Mouse (Mus musculus): Measurements from ENCODE around the gene Cdh20.
"Not testable (repeated sequence)": the region's sequence is repeated elsewhere in the genome, so short reads cannot be mapped to it uniquely, and the experiment has no call there.

Gene Cdh20

DNA sequence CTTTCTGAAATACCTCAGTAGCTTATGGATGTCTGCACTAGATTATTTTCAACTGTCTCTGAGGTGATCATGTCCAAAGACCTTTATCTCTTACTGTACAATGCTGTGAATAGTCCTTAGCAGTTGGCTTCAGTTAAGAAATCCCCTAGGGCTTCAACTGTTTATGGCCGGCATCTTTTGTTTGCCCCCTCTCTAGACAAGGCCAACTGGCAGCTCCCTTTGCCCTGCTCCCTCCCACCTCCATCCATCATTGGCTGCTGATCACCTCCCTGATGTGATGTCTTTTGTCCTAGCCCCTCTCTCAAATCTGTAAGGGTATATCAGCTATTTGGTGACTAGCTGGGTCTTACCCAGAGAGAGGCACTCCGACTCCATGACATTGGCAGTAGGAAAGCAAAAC, 148.2 kb downstream of the Cdh20 start:
- no peak for DNase-seq (ENCODE audit: low spot score in 2 of 2)

DNA sequence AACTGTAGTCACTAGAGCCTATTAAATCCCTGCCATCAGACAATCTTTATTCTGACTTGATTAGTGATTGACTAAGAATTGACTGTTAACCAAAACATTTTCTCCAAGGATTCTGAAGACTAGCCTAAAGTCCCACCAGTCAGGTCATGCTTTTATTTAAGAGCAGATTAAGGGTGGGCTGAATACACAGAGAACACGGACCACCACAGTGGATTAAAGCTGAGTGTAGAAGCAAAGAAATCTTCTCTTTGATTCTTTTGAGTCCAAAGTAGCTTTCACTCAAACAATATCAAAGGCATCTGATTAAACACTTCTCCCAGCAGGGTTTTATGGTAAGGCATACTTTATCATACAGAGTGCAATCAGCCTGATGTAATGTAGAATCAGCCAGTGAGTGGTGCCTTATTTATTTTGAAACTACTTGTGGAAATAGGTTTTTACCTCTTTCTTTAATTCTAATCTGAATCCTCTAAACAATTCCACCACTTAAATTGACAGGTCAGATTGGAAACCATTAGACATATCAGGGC, 149.0 kb downstream of the Cdh20 start:
- DNase-seq (ENCODE audit: low spot score in 2 of 2), result no peak

DNA sequence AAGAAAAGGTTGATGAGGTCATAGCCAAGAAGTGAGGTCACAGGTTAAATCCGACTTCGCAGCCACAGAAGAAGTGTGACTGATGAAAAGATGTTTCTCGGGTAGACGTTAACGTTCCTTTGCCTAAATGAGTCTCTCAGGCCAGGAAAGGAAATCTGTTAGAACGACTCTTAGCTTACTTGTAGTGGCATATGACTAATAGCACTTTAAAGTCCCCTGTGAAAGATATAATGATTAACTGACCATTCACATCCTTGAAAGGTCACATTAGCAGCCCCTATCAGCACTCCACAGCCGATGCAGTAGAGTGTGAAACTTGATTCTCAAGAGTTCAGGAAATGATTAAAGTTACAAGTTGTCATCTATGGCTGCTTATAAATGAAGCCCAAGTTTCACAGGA, 164.7 kb downstream of the Cdh20 start:
- DNase-seq (ENCODE audit: low spot score in 2 of 2), result no peak

DNA sequence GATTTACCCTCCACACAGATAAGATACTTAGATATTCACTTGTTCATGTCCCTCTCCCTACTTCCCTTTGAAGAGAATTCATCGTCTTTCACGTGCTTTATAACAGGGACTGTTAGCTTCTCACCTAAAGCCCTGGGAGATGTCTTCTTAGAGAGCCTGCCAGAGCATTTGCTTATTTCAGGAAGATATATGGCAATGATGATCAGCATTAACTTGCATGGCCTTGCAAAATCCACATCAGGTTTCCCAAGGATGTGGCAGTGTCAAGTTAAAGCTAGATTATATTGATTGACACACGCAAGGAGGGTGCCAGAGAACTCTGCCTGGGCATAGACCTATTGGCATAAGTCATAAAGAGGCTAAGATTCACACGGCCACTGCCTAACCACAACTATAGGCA, 168.6 kb downstream of the Cdh20 start:
- no peak for DNase-seq (ENCODE audit: low spot score in 2 of 2)

DNA sequence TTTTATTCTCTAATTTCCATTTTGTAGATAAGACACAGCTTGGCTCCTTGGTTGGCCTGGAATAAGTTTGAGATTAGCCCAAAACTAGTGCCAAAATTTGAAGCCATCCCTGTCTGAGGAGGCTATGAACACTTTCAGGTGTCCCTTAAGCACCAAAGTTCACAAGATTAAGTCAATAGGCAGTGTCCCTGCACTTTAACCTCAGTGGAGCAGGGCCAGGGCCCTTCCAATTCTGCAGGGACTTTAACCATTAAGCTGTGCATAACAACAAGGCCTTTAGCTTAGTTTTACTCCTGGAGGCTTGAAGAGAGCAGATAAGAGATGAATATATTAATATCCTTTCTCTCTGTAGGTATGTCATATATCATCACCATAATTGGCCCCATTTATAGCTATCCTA, 170.8 kb downstream of the Cdh20 start:
- no peak for DNase-seq (ENCODE audit: low spot score in 2 of 2)

DNA sequence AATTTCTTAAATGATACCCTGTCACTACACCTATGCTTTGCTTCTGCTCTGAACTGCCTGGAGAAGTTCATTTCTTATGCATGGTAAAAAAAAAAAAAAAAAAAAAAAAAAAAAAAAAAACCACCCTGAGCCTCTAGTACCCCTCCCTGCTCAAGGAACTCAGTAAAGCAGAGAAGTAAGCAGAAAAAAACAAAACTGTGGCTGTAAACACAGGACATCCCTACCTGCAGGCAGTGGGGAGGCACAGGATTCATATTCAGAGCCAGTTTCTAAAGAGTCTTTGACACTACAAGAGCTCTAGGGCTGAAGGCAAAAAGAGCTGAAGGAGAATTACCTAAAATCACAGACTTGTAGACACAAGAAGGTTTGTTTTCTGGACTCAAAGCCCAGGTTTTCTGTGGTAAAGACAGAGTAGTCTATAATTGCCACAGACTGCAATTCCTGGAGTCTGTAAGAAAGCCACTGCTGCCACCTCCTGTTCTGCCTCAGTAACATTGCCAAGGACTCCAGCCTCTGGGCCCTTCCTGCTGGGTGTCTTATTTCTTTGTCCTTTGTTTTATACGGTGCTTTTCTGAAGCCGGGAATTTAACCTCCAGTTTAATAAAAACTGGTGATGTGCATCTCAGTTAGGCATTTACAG, 176.3 kb downstream of the Cdh20 start:
- DNase-seq (ENCODE audit: low spot score in 2 of 2), result peak; percentile 22 to 59

DNA sequence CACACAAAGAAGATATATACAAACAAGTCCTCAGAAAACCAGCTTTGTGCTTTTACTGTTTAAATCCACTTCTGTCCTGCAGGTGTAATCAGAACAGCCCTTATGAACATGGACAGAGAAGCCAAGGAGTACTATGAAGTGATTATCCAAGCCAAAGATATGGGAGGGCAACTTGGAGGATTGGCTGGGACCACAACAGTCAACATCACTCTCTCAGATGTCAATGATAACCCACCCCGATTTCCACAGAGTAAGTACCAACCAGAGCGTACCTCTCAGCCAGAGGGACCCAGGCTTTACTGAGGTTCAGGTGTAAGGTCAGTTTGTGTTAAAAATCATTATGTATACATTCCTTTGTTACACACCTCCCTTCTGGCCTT, 176.8 kb downstream of the Cdh20 start:
- DNase-seq (ENCODE audit: low spot score in 2 of 2), result no peak

DNA sequence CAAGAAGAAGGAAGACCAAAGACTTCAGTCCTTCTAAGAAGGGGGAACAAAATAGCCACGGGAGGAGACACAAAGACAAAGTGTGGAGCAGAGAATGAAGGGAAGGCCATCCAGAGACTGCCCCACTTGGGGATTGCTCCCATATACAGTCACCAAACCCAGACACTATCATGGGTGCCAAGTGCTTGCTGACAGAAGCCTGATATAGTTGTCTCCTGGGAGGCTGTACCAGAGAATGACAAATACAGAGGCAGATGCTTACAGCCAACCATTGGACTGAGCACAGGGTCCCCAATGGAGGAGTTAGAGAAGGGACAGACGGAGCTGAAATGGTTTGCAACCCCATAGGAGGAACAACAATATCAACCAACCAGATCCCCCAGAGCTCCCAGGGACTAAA, 181.3 kb downstream of the Cdh20 start:
- DNase-seq (ENCODE audit: low spot score in 2 of 2), result not testable (repeated sequence)

DNA sequence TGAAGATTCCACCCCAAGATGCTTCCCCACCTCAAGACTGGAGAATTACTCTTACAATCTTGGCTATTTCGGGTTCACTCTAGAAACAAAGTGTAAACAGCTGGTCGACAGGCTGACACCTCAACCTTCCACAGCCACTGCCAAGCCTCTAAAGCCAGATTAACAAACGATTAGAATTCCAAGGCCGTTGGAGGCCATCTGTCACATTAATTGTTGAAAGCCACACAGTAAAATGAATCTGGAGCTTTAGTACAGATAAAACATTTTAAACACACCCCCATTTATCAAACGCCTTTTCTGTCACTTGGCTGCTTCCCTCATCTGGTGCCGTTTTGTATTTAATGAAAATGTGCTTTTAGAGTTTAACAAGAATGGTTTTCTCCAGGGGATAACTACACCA, 188.7 kb downstream of the Cdh20 start:
- no peak for DNase-seq (ENCODE audit: low spot score in 2 of 2)

DNA sequence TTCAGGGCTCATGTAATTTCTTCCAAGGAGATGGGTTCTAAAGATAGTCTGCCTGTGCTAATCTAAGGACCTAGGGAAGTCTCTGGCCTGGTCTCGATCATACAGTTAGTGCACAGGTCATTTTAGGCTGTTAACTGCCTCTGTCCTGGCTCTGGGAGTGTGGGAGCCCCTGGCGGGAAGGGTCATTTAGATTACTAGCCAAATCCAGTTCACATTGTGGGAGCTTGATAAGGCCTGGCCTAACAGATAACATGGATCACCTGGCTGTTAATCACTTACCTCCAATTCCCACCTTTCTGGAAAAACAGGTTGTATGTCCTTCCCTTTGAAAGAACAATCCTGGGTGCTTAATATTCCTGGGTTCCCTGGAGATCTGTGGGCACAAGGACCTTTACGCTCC, 193.3 kb downstream of the Cdh20 start:
- DNase-seq (ENCODE audit: low spot score in 2 of 2), result no peak

DNA sequence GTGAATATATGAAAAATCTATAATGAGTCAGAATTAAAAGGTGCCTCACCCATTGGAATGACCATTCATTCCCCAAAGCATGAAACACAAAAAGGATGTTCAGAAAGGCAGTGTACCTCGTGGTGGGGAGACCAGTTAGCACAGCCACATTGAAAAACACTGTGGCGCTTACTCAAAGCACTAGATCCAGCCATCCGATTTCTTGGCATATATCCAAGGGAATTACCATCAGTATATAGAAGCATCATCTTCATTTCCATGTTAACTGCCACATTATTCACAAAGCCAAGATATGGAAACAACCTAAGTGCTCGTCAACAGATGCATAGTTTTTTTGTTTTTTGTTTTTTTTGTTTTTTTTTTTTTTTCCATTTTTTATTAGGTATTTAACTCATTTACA, 193.9 kb downstream of the Cdh20 start:
- DNase-seq (ENCODE audit: low spot score in 2 of 2), result no peak

DNA sequence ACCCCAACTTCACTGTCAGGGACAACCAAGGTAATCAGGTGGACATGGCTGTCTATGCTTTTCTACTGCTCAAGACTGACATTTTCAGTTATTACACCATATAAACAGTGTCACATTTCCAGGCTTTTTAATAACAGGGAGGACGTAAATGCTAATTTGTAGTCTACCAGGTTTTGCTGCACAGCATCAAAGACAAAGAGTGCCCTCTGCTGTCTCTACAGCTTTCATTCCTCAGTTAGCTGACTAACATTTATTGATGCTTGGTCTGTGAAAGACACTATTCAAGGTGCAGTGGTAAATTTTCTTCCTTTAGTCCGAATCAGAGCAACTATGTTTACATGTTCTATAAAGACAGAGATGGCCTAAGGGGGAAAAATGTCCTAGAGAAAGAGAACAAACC, 210.7 kb downstream of the Cdh20 start:
- DNase-seq (ENCODE audit: low spot score in 2 of 2), result no peak

DNA sequence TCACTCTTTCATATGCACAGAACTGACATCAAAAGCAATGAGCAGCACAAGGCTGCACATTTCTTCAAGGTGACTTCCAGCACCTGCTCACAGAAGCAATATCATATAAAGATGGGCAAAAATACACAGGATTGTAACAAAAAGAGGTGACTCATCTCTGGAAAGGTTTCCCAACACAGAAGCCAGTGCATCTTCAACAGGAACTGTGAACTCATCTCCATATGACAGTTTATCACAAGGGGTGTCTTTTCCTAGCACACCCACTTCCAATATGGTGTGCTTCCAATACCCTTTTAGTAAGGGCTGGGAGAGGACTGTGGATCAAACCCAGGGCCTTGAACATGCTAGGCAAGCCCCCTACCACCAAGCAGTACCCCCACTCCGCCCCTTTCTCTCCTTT, 211.9 kb downstream of the Cdh20 start:
- no peak for DNase-seq (ENCODE audit: low spot score in 2 of 2)

DNA sequence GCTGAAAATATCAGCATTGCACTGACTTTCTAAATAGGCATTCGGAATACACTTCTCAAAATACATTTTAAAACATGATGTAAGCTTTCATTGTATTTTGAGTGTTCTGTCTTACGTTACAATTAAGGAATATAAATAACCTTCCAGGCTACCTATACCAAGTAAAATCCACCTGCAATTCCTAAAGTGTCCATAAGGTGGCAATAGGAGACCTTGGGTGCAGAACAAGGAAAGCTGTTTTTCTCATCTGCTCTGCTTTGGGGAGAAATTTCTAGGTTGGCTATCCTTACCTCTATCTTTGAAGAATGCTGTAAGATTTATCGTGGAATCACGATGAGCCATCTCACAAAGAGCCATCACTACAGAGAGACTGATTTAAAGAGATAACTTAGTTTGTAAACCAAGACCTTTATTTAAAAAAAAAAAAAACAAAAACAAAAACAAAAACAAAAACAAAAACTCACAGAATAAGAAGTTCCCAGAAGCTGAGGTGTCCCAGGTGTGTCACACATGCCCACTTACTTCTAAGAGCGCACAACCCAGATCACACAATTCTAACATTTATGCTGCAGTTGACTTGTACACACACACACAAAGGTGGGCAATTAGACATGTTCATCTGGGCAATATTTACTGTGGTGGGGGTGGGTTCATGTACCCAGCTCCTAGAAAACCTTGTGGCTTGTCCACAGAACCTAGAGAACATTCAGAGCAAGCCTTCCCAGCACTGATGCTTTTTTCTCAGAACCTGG, 218.1 kb downstream of the Cdh20 start:
- DNase-seq (ENCODE audit: low spot score in 2 of 2), result no peak

DNA sequence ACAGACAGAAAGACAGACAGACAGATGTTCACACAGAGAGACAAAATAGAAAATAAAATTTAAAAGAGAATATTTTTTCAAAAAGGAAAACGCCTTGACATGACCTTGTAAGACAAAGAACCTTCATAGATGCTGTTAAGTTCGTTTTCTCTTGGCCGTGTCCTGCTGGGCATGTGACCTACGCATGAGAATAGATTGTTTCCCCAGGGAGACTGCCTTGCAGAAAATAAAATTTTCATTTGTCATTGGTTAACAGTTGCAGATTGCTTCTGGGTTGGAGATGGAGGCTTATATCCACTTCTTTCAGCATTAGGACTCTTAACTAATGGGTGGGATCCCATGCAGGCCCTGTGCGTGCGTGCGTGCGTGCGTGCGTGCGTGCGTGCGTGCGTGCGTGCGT, 219.2 kb downstream of the Cdh20 start:
- DNase-seq (ENCODE audit: low spot score in 2 of 2), result no peak

DNA sequence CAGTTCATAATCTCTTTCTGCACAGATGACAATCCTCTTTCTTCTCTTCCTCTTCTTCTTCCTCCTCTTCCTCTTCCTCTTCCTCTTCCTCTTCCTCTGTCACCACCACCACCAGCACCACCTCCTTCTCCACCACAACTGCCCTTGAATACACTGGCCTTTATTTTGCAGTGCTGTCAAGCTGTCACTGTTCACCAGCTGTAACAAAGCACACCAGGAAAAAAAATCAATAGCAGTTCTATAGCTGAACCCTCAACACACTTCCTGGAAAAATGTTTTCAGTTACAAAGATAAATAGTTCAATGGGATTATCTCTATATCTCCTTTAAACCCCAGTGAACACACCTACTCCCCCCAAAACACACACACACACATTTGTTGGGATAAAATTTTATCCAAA, 224.1 kb downstream of the Cdh20 start:
- DNase-seq (ENCODE audit: low spot score in 2 of 2), result no peak

DNA sequence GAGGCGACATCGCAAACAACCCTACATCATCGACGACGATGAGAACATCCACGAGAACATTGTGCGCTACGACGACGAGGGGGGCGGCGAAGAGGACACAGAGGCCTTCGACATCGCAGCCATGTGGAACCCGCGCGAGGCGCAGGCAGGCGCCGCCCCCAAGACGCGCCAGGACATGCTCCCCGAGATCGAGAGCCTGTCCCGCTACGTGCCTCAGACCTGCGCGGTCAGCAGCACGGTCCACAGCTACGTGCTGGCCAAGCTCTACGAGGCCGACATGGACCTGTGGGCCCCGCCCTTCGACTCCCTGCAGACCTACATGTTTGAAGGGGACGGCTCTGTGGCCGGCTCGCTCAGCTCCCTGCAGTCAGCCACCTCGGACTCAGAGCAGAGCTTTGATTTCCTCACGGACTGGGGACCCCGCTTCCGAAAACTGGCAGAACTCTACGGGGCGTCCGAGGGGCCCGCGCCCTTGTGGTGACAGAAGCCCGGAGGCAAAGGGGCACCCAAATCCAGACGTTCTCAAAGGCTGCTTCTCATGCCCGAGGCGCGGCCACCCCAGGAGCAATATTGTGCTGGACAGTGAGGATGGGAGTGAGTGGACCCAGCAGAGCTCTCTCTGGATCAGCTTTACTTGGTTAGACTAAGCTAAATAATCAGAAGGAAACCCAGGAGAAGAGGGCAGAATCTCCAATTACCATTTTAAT, 225.7 kb downstream of the Cdh20 start:
- no peak for DNase-seq (ENCODE audit: low spot score in 2 of 2)

DNA sequence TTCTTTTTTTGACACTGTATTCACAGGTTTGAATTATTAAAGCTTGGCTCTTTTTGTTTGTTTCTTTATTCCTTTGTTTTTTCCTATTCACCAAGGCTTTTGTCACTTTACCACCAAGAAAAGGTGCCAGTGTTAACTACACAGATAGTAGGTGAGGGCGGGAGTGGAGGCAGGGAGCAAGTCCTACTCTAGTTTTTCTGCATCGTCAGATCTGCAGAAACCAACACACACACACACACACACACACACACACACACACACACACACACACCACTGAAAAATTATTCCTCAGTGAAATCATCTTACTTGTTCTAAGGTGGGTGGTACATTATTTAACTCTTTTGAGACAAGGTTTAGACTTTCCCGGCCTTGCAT, 226.3 kb downstream of the Cdh20 start:
- no peak for DNase-seq (ENCODE audit: low spot score in 2 of 2)

DNA sequence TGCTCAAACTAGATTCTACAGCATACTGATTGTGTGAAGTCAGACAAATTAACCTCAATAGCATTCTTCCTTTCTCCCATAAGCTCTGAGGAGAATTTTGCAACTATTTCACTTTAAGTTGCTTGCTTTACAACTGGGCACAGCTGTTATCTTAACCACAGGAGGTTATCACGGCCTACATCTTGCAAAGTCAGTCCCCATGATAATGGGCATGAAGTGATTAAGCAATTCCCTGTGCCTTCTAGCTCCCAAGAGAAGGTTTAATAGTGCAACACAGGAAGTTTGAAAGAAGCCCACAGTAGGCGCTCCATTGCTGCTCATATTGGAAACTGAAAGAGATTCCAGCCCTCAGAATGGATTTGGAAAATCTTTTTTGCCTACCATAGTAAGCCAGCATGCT, 229.5 kb downstream of the Cdh20 start:
- no peak for DNase-seq (ENCODE audit: low spot score in 2 of 2)

DNA sequence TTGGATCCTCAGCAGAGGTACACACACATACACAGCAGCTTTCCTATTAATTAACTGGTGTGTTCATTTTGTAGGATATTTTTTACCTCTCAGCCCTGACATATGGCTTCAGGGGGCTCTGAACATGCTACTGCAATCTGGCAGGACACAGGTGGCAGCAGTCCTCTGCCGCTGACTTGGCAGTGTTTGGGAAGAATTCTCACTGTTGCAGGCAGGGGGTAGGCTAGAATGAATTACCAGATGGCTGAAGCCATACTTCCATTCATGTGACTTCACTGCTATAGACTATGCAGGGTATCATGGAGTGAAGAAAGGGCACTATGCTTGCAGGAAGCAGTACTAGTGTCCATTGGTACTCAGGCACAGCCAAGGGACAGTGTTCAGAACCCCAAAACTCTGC, 233.8 kb downstream of the Cdh20 start:
- no peak for DNase-seq (ENCODE audit: low spot score in 2 of 2)

DNA sequence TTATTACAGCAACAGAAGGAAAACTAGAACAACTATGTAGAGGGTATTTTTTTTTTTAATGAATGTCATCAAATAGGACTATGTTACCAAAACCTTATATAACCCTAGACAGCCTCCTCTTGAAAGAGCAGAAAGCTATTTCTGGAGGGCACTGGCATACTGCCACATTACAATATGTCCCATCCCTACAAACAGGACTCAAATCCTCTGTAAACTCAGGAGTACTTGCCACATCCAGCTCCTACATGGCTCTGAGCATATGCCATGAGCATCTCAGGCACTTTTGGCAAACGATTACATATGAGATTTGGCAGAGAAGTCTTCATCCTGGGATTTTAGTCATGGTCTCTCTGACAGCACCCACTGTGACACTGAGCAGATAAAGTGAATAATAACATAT, 235.5 kb downstream of the Cdh20 start:
- no peak for DNase-seq (ENCODE audit: low spot score in 2 of 2)

DNA sequence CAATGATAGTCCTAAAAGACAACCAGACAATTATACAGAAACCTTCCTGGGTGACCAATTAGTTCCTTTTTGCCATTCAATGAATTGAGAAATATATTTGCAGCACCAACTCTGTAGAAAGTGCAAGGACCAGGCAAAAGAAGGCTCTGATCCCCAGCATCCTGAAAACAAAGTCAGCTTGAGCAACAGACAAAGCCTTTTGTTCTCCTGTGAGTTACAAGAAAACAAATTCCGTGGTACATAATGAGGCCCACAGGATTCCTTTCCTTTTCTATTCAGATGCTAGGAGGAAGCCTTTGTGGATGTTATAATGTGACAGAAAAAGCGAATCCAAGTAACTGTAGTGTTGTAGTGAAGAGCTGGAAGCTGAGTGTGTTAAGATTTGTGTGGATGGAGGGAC, 244.3 kb downstream of the Cdh20 start:
- no peak for DNase-seq (ENCODE audit: low spot score in 2 of 2)

DNA sequence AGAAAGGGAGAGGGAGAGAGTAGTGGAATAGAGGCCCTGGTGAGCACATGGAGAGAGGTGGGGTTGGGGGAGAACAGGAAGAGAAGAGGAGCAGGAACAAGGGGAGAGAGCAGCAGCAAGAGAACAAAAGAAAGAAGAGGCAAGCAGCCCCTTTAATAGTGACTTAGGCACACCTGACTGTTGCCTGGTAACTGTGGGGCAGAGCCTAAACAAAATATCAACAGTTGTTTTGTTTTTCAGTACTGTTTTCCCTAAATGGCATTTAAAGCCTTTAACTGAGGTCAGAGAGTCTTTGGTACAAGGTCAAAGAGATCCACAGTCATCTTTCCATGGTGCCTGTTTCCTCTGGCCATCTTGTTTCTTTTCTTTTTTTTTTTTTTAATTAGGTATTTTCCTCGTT, 245.0 kb downstream of the Cdh20 start:
- DNase-seq (ENCODE audit: low spot score in 2 of 2), result no peak
